Mouse (Mus musculus) forebrain, embryonic 15.5 days (tissue): ENCODE results near the gene Zfp97. TPM values are rescaled to one million over a fixed set of nuclear protein-coding genes. Genes with fewer than 3 reads are reported as not detected.
"Not testable (repeated sequence)": the region's sequence is repeated elsewhere in the genome, so short reads cannot be mapped to it uniquely, and the experiment has no call there.

Experiments
- ATAC-seq: fragments of 200-750 bp; cut with Nextera tagmentation; replicated peaks from 2 replicates; pipeline ENCODE4 v1.8.0; 2017; ENCODE audit warnings: mild to moderate bottlenecking, moderate TSS enrichment, moderate library complexity
- H3K27ac ChIP-seq: fragments of 300-500 bp; sonication (generic); replicated peaks from 2 replicates; pipeline ENCODE4 v1.5.1; 2015; ENCODE audit warnings: mild to moderate bottlenecking, inconsistent platforms
- H3K27me3 ChIP-seq: fragments of 300-500 bp; sonication (generic); 2 replicates; pipeline ENCODE4 v1.6.1; 2015; ENCODE audit warnings: inconsistent platforms
- H3K36me3 ChIP-seq: fragments of 300-500 bp; sonication (generic); 2 replicates; pipeline ENCODE4 v1.6.1; 2015; ENCODE audit warnings: mild to moderate bottlenecking, inconsistent platforms
- H3K4me1 ChIP-seq: fragments of 300-500 bp; sonication (generic); 2 replicates; pipeline ENCODE4 v1.6.1; 2015; ENCODE audit warnings: inconsistent platforms
- H3K4me2 ChIP-seq: fragments of 300-500 bp; sonication (generic); replicated peaks from 2 replicates; pipeline ENCODE4 v1.6.1; 2015; ENCODE audit warnings: mild to moderate bottlenecking, inconsistent platforms
- H3K4me3 ChIP-seq: fragments of 300-500 bp; sonication (generic); 2 replicates; pipeline ENCODE4 v1.5.1; 2015; ENCODE audit warnings: mild to moderate bottlenecking, inconsistent platforms
- H3K9ac ChIP-seq: fragments of 300-500 bp; sonication (generic); replicated peaks from 2 replicates; pipeline ENCODE4 v1.6.1; 2015; ENCODE audit warnings: mild to moderate bottlenecking, inconsistent platforms
- H3K9me3 ChIP-seq: fragments of 300-500 bp; sonication (generic); 2 replicates; pipeline ENCODE4 v1.6.1; 2016; ENCODE audit warnings: inconsistent platforms
- WGBS: fragments of 180-500 bp; shearing (Covaris S2); methylation state at CpG from one replicate; pipeline ENCODE4 v1.1.7; 2015; ENCODE audit warnings: mixed read lengths; 5-methylcytosine and 5-hydroxymethylcytosine counted together
- polyA plus RNA-seq: library from polyadenylated mRNA; unstranded; fragments of >200 nt; fragmentation: Nextera tagmentation; extraction: Ambion mirVana; gene quantifications from 2 replicates; pipeline ENCODE4 v1.2.1, GENCODE M21; 2015

Gene Zfp97
- polyA plus RNA-seq, result 3.4 and 3.9 TPM in 2 replicates

DNA sequence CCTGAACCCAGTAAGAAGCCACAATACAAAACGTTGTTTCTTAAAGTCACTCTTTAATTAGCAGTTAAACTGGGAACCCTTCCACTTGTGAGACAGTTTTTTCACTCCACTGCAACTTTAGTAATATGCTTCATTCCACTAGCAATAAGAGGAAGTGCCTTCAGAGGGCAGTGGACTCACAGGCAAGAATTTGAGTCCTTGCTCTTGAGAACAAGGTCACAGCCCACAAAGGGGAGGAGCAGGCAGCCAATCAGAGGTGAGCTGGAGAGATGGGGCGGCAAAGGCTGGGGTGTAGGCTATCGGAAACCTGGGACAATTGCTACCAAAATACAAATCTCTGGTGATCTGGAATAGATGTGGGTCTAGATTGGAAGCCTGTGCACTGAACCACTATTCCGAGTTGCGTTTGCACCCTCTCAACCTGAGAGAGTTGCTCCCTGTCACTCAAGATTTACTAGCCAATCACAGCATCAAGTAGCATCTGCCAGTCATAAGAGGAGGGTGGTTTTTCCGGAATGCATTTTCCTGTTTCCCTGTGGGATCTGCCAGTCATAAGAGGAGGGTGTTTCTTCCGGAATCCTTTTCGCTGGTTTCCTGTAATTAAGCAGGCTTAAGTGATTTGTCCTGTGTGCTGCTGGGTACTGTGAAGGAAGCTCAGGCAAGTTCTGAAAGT lies at the start of gene Zfp97:
TSS of gene Zfp97 (plus strand) at position 586 of the 673 bp plus-strand sequence.
- peak; percentile 100 for ATAC-seq
- WGBS, result no CpG with 5 or more reads among the region's 8 CpGs
- H3K9me3 ChIP-seq, H3K4me1 ChIP-seq, H3K27me3 ChIP-seq, H3K36me3 ChIP-seq, H3K4me2 ChIP-seq, H3K27ac ChIP-seq, H3K9ac ChIP-seq, H3K4me3 ChIP-seq: not testable (repeated sequence)

DNA sequence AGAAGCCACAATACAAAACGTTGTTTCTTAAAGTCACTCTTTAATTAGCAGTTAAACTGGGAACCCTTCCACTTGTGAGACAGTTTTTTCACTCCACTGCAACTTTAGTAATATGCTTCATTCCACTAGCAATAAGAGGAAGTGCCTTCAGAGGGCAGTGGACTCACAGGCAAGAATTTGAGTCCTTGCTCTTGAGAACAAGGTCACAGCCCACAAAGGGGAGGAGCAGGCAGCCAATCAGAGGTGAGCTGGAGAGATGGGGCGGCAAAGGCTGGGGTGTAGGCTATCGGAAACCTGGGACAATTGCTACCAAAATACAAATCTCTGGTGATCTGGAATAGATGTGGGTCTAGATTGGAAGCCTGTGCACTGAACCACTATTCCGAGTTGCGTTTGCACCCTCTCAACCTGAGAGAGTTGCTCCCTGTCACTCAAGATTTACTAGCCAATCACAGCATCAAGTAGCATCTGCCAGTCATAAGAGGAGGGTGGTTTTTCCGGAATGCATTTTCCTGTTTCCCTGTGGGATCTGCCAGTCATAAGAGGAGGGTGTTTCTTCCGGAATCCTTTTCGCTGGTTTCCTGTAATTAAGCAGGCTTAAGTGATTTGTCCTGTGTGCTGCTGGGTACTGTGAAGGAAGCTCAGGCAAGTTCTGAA lies 57.7 kb downstream of the Zfp97 start:
- not testable (repeated sequence) for H3K9me3 ChIP-seq, H3K4me2 ChIP-seq, H3K36me3 ChIP-seq, H3K4me3 ChIP-seq, H3K9ac ChIP-seq, H3K27me3 ChIP-seq, H3K4me1 ChIP-seq, H3K27ac ChIP-seq
- peak; percentile 99 for ATAC-seq
- no CpG with 5 or more reads among the region's 8 CpGs for WGBS

DNA sequence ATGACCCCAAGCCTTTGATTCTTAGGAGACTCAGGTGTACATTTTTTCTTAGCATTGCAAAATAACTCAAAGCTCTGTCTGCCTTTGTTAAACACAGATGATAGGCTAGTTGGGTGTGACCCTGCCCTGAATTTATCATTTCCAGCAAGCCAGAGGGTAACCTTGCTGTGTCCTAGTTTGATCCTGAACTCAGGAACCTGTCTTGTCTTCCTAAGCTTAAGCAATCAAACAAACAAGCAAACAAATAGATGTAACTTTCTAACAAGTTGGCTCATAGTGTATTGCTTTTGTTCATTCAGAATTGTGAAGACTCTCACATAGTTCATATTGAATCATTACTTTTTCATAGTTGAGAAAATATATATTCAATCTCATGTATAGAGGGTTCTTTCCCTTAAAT lies 73.5 kb downstream of the Zfp97 start:
- not testable (repeated sequence) for H3K4me3 ChIP-seq, ATAC-seq, H3K36me3 ChIP-seq, H3K27ac ChIP-seq, H3K27me3 ChIP-seq, H3K4me2 ChIP-seq, H3K9ac ChIP-seq, H3K4me1 ChIP-seq
- peaks cover 27% of the 10 kb centered on the region for H3K9me3 ChIP-seq

DNA sequence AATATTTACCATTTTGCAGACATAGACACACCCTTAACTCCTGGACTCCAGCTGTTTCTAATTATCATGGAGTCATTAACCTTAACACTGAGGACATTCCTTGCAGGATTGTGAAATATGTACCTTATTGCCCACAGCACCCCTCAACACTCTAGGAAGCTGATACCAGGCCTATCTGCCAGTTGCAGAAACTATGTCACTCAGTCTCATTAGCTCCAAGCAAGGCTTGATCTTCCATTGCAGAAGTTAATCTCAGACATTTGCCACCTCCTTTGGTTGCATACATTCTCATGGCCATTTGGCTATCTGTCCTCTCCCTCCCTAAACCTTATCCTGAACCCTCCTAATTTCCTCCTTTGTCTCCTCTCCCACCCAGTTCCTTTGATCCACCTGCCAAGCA lies 74.0 kb downstream of the Zfp97 start:
- H3K4me2 ChIP-seq, result no peak overlapping the region
- no peaks in the 10 kb centered on the region for H3K27me3 ChIP-seq
- no peaks in the 10 kb centered on the region for H3K4me1 ChIP-seq
- peaks cover 23% of the 10 kb centered on the region for H3K9me3 ChIP-seq
- ATAC-seq, result no peak
- H3K36me3 ChIP-seq, result peaks cover 8% of the 10 kb centered on the region; the same call in 1 of the 2 replicates
- no peak overlapping the region for H3K27ac ChIP-seq
- H3K9ac ChIP-seq, result no peak overlapping the region
- no peak overlapping the region for H3K4me3 ChIP-seq

DNA sequence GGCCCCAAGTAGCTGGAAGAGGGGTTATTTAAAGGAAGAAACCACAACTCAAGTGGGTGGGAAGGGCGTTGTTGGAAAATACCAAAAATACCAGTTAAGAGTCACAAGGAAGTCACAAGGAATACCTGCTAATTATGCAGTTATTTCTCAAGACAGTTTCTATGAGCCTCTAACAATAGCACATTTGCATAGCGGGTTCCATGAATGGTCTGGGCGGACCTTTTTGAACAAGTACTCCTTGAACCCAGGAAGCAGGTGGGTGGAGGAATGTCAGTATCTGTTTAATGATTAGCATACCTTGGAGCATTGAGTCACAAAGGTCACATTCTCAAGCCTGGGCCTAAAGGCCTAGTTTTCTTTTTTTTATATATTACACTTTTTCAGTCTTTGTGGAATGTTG lies 74.9 kb downstream of the Zfp97 start:
- WGBS, result 96% methylated on average over 3 of the region's 3 CpGs
- not testable (repeated sequence) for H3K4me1 ChIP-seq, H3K9ac ChIP-seq, H3K27me3 ChIP-seq, H3K4me2 ChIP-seq, ATAC-seq, H3K27ac ChIP-seq, H3K4me3 ChIP-seq
- Histone ChIP-seq H3K36me3 (peaks cover 10% of the 10 kb centered on the region; the same call in 1 of the 2 replicates), H3K9me3 (peaks cover 23% of the 10 kb centered on the region)

Other genes starting within 250 kb of the Zfp97 start
- 3.3 and 4.1 TPM in 2 replicates for gene Zfp960, start 57.3 kb upstream of the Zfp97 start, polyA plus RNA-seq